Mouse (Mus musculus): Measurements from ENCODE around the gene Galnt6. TPM values are rescaled to one million over a fixed set of nuclear protein-coding genes. Genes with fewer than 3 reads are reported as not detected.

Gene Galnt6
- total RNA-seq, 1 experiment from 2014 or later: 56.5 TPM

GRCm38 (mm10) chr15:100755881-100756624 lies 26.9 kb upstream of the Galnt6 start:
- no peak for ATAC-seq (replicated peaks in 1 of 2; ENCODE audit: insufficient read depth in 1 of 2, low FRiP score in 2 of 2, low TSS enrichment in 1 of 2, low read depth in 1 of 2, poor library complexity in 2 of 2, severe bottlenecking in 2 of 2)

GRCm38 (mm10) chr15:100755498-100755859 lies 26.3 kb upstream of the Galnt6 start:
- ATAC-seq (replicated peaks in 1 of 2; ENCODE audit: insufficient read depth in 1 of 2, low FRiP score in 2 of 2, low TSS enrichment in 1 of 2, low read depth in 1 of 2, poor library complexity in 2 of 2, severe bottlenecking in 2 of 2): no peak

GRCm38 (mm10) chr15:100754805-100755497 lies 25.8 kb upstream of the Galnt6 start:
- ATAC-seq (replicated peaks in 1 of 2; ENCODE audit: insufficient read depth in 1 of 2, low FRiP score in 2 of 2, low TSS enrichment in 1 of 2, low read depth in 1 of 2, poor library complexity in 2 of 2, severe bottlenecking in 2 of 2): peak; percentile 44 to 47; a peak in 2 of 4 replicates

GRCm38 (mm10) chr15:100754041-100754440 lies 24.9 kb upstream of the Galnt6 start:
- no peak for ATAC-seq (replicated peaks in 1 of 2; ENCODE audit: insufficient read depth in 1 of 2, low FRiP score in 2 of 2, low TSS enrichment in 1 of 2, low read depth in 1 of 2, poor library complexity in 2 of 2, severe bottlenecking in 2 of 2)

GRCm38 (mm10) chr15:100753045-100753444 lies 23.9 kb upstream of the Galnt6 start:
- ATAC-seq (replicated peaks in 1 of 2; ENCODE audit: insufficient read depth in 1 of 2, low FRiP score in 2 of 2, low TSS enrichment in 1 of 2, low read depth in 1 of 2, poor library complexity in 2 of 2, severe bottlenecking in 2 of 2): no peak

- no peak for ATAC-seq (replicated peaks in 1 of 2; ENCODE audit: insufficient read depth in 1 of 2, low FRiP score in 2 of 2, low TSS enrichment in 1 of 2, low read depth in 1 of 2, poor library complexity in 2 of 2, severe bottlenecking in 2 of 2)
These were observed 23.3 kb upstream of the Galnt6 start for GRCm38 (mm10) chr15:100752439-100752838.

- ATAC-seq (replicated peaks in 1 of 2; ENCODE audit: insufficient read depth in 1 of 2, low FRiP score in 2 of 2, low TSS enrichment in 1 of 2, low read depth in 1 of 2, poor library complexity in 2 of 2, severe bottlenecking in 2 of 2): peak in 1 of 2 experiments; percentile 73; a peak in 2 of 4 replicates
These were observed 20.8 kb upstream of the Galnt6 start for GRCm38 (mm10) chr15:100749751-100750538.

- ATAC-seq (replicated peaks in 1 of 2; ENCODE audit: insufficient read depth in 1 of 2, low FRiP score in 2 of 2, low TSS enrichment in 1 of 2, low read depth in 1 of 2, poor library complexity in 2 of 2, severe bottlenecking in 2 of 2): no peak
These were observed 19.4 kb upstream of the Galnt6 start for GRCm38 (mm10) chr15:100748584-100748983.

GRCm38 (mm10) chr15:100747121-100747963 lies 18.2 kb upstream of the Galnt6 start:
- peak in 1 of 2 experiments; percentile 74; a peak in 2 of 4 replicates for ATAC-seq (replicated peaks in 1 of 2; ENCODE audit: insufficient read depth in 1 of 2, low FRiP score in 2 of 2, low TSS enrichment in 1 of 2, low read depth in 1 of 2, poor library complexity in 2 of 2, severe bottlenecking in 2 of 2)

GRCm38 (mm10) chr15:100746478-100747120 lies 17.4 kb upstream of the Galnt6 start:
- peak in 1 of 2 experiments; percentile 84; a peak in 2 of 4 replicates for ATAC-seq (replicated peaks in 1 of 2; ENCODE audit: insufficient read depth in 1 of 2, low FRiP score in 2 of 2, low TSS enrichment in 1 of 2, low read depth in 1 of 2, poor library complexity in 2 of 2, severe bottlenecking in 2 of 2)

- no peak for ATAC-seq (replicated peaks in 1 of 2; ENCODE audit: insufficient read depth in 1 of 2, low FRiP score in 2 of 2, low TSS enrichment in 1 of 2, low read depth in 1 of 2, poor library complexity in 2 of 2, severe bottlenecking in 2 of 2)
These were observed 14.1 kb upstream of the Galnt6 start for GRCm38 (mm10) chr15:100743238-100743637.

GRCm38 (mm10) chr15:100739442-100739841 lies 10.3 kb upstream of the Galnt6 start:
- no peak for ATAC-seq (replicated peaks in 1 of 2; ENCODE audit: insufficient read depth in 1 of 2, low FRiP score in 2 of 2, low TSS enrichment in 1 of 2, low read depth in 1 of 2, poor library complexity in 2 of 2, severe bottlenecking in 2 of 2)

GRCm38 (mm10) chr15:100738351-100738781 lies 9.2 kb upstream of the Galnt6 start:
- peak; percentile 78 to 84 for ATAC-seq (replicated peaks in 1 of 2; ENCODE audit: insufficient read depth in 1 of 2, low FRiP score in 2 of 2, low TSS enrichment in 1 of 2, low read depth in 1 of 2, poor library complexity in 2 of 2, severe bottlenecking in 2 of 2)

GRCm38 (mm10) chr15:100737667-100738066 lies 8.5 kb upstream of the Galnt6 start:
- ATAC-seq (replicated peaks in 1 of 2; ENCODE audit: insufficient read depth in 1 of 2, low FRiP score in 2 of 2, low TSS enrichment in 1 of 2, low read depth in 1 of 2, poor library complexity in 2 of 2, severe bottlenecking in 2 of 2): no peak

GRCm38 (mm10) chr15:100735953-100736300 lies 6.8 kb upstream of the Galnt6 start:
- ATAC-seq (replicated peaks in 1 of 2; ENCODE audit: insufficient read depth in 1 of 2, low FRiP score in 2 of 2, low TSS enrichment in 1 of 2, low read depth in 1 of 2, poor library complexity in 2 of 2, severe bottlenecking in 2 of 2): peak; percentile 55 to 58

- peak; percentile 17 to 20; a peak in 3 of 4 replicates for ATAC-seq (replicated peaks in 1 of 2; ENCODE audit: insufficient read depth in 1 of 2, low FRiP score in 2 of 2, low TSS enrichment in 1 of 2, low read depth in 1 of 2, poor library complexity in 2 of 2, severe bottlenecking in 2 of 2)
These were observed 6.1 kb upstream of the Galnt6 start for GRCm38 (mm10) chr15:100735095-100735952.

Data from hematopoietic stem cell, adult 5-6 weeks (primary cell).